Mouse (Mus musculus) right cerebral cortex, postnatal 10 days (tissue): ENCODE results near the gene Arl8a.

Experiments
- DNase-seq, 2 experiments: peaks; one replicate each; pipeline ENCODE4 v3.0.0; 2021; ENCODE audit warnings: low spot score in 2 of 2

Arl8a gene

GRCm38 (mm10) chr1:135199014-135199819, 52.6 kb downstream of the Arl8a start:
- no peak for DNase-seq

- no peak for DNase-seq
Measured at GRCm38 (mm10) chr1:135200400-135200799, 53.8 kb downstream of the Arl8a start.

GRCm38 (mm10) chr1:135204196-135205126, 57.8 kb downstream of the Arl8a start:
- no peak for DNase-seq

- DNase-seq, result no peak
Measured at GRCm38 (mm10) chr1:135205257-135205656, 58.6 kb downstream of the Arl8a start.
